Mouse (Mus musculus) ovary, postnatal 10 days (tissue): ENCODE measurements at regions not wholly inside any gene's neighbourhood (a gene's known extent, or its start where the extent isn't known, plus 50 kb on each side); places are given as distances from the start of the nearest gene placed in this dataset.

Source experiments
- DNase-seq: peaks from one replicate; pipeline ENCODE4 v3.0.0; 2022; ENCODE audit warnings: low spot score

GRCm38 (mm10) chr16:26302045-26302444 is 69.6 kb downstream of the Cldn1 start:
- DNase-seq = no peak

DNA sequence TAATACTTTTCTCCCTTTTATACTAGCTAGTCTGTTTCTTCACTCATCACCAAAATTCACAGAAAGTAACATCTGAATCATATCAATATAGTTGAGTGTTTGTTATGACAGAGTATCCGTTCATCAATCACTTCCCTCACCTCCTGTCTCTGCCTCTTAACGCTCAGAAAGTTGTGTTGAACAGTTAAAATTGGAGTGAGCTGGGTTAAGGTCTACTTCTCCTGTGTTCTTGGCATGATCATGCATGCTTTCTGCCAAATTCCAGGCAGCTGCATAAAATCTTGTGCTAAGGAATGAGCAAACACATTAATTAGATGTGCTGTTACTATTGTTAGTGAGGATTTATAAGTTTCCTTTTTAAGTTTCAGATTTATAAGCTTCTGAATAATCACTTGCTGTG is 79.9 kb downstream of the Cldn1 start:
- DNase-seq = no peak

GRCm38 (mm10) chr16:26285627-26286026 is 86.0 kb downstream of the Cldn1 start:
- no peak for DNase-seq

- no peak for DNase-seq
Measured at GRCm38 (mm10) chr16:26284713-26285112, 86.9 kb downstream of the Cldn1 start.

DNA sequence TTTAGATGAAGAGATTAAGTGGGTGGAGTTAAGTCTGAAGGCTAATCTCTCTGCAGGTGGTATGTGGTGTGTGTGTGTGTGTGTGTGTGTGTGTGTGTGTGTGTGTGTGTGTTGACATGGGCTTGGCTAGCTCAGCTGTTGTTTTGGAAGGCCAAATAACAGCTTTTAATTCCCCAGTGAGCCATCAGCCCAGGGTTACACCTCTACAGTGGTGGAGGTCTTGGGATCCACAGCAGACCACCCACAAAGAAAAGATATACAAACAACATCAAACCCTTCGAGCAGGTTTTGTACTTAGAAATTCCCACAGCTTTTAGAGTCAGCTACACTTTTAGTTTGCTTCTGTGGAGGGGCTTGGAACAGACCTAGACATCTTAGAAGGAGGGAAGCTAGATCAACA is 89.2 kb downstream of the Cldn1 start:
- DNase-seq = no peak

GRCm38 (mm10) chr16:26281496-26281895 is 90.1 kb downstream of the Cldn1 start:
- DNase-seq = no peak

DNA sequence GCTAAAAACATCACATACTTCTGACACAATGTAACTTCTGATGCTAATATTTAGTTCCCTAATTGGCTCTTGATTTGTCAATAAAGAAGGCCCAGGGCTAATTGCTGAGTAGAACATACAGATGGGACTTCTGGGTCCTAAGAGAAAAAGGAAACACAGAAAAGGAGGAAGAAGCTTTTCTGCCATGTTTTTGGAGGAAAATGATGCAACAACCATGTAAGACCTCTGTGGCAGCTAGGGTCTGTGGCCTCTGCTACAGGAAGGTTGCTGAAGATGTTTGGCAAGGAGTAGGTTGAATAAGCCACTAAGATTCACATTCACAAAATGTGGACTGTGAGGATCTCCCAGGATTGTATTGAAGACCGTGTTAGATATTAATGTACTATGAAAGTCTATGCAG is 94.9 kb downstream of the Cldn1 start:
- DNase-seq = no peak

- no peak for DNase-seq
Measured at GRCm38 (mm10) chr16:26252824-26253223, 118.8 kb downstream of the Cldn1 start.

DNA sequence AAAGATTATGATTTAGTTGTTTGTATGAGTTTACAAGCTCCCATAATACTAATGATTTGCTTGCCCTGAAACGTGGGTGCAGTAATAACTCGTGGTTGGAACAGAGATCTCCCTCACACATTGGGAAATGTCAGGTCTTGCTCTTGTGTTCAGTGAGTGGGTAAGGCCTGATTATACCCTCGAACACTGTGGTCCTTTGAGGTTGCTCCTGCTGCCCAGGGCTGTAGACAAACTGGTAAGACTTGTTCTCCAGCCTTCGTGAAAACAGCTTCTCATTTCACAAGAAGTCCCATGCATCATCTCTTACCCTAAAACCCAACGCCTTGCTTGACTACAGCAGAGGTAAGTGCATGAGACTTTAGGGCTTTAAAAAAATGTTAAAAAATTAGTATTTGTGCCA is 119.9 kb downstream of the Cldn1 start:
- no peak for DNase-seq

GRCm38 (mm10) chr16:26251027-26251426 is 120.6 kb downstream of the Cldn1 start:
- no peak for DNase-seq

GRCm38 (mm10) chr16:26248939-26249338 is 122.7 kb downstream of the Cldn1 start:
- DNase-seq = no peak

- no peak for DNase-seq
Measured at GRCm38 (mm10) chr16:26247926-26248325, 123.7 kb downstream of the Cldn1 start.

GRCm38 (mm10) chr16:26235239-26235638 is 129.7 kb upstream of the P3h2 start:
- DNase-seq = no peak

- DNase-seq = peak; percentile 40
Measured at GRCm38 (mm10) chr16:26234113-26234512, 128.5 kb upstream of the P3h2 start.

- DNase-seq = no peak
Measured at GRCm38 (mm10) chr16:26231110-26231509, 125.5 kb upstream of the P3h2 start.

DNA sequence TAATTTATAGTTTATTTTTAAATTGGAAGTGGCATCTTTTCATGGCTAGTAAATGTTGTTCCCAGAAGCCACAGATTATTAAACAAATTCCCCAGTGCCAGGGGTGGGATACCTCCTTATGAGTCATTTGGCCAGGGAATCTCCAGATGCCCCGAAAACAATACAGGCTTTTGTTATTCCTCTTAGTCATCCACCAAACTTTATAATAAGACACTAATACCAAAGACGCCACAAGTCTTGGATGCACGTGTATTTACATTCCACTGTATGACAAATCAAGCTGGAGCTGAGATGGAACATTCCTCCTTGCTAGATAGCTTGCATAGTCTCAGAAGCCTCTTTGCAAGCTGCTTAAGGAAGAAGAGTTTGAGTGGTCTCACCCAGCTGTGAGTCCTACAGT is 105.8 kb upstream of the P3h2 start:
- no peak for DNase-seq

- DNase-seq = no peak
Measured at GRCm38 (mm10) chr16:26199125-26199524, 93.5 kb upstream of the P3h2 start.

DNA sequence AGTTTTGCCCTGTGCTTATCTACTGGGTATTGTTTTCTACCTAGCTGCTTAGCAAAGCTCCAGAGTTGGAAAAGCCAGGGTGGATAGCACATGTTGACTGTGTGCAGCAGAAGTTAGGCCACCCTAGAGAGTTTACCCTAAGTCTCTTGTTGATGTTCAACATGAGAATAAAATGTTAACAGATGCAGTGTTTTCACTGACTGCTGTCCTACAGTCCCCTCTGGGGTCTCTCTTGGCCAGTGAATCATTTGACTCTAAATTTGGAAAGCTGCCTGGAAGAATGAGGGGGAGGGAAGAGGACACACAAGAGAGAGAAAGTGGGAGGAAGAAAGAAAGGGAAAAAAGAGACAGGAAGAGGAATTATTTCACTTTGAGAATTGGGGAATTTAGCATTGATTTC is 90.8 kb upstream of the P3h2 start:
- no peak for DNase-seq

DNA sequence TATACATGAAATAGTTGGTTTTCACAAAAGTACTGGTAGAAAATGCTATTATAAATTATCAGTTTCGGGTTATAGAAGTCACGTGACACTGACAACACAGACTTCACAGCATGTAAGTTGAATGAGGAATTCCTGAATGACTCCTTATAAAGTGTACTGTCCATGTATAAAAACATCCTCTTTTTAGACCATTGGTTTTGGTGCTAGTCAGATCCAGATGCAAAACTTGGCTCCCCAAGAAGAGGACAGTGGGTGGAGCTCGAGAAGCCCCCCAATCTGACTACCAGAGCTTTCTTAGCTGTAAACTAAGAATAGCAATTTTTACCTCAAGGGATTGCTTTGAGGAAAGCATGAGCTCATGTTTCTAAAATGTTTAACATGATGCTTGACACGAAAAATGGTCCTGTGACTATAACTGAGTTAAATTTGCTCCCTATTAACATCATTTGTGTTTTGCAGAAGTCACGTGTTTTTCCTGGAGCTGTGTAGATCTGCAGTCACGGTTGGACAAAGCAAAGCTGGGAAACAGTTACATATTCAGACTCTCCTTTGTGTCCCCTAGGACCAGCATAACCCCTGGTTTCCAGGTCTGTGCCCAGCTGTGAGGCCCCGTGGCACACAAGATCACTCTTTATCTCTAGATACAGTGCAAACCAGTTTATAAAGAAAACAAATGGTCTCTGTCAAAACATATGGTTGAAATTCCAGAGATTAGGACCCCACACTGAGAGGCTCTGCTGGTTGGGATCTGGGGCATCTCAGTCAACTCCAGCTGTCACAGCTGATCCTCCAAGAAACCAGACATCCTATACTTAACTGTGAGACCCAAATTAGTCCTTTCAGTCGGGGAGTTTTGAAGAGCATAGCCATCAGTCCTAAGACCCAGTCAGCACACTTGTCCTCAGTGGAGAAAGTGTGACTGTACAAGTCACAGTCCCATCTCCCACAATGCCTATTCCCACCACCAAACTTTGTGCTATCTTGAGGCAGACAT is 80.0 kb upstream of the P3h2 start:
- no peak for DNase-seq

DNA sequence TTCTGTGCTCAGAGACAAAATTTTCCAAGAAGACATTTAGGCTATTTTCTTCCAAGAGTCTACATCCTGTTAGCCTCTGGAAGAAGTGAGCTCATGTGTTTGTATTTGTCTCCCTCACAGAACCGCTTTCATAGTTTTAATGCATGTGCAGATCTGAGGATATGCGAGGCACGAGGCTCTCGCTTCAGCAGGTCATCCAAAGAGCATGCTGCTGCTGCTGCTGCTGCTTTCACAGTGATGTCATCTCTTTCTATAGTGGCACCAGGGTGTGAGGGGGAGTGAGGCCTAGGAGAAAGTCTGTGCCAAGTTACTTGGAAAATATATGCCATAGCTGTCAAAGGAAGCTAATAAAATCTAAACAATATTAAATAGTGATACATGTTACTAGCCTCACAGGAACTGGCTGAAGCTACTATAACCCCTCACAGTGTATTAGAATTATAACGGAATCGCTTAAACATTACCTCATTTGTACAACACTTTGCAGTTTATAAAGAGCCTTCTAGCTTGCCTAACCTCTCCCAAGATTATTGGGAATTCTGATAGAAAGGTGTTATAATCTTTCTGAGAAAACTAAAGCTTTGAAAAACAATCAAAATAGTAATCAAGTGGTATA is 79.2 kb upstream of the P3h2 start:
- no peak for DNase-seq

- no peak for DNase-seq
Measured at GRCm38 (mm10) chr16:26183530-26183929, 77.9 kb upstream of the P3h2 start.

GRCm38 (mm10) chr16:26181716-26182115 is 76.1 kb upstream of the P3h2 start:
- no peak for DNase-seq

DNA sequence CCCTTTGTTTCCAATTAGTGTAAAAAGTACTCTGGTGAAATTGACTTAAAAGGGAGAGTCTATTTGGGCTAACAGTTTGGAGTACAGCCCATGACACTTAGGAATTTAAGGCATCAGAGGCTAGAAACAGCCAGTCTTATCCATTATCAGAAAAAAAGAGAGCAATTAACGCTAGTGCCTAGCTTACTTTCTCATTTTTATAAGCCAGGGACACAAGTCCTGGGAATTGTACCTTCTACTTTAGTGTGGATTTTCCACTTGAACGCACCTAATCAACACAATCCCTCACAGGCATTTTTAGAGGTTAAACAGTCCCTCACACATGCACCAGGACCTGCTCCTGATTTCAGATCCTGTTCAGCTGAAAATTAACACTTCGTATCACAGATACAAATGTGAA is 65.9 kb upstream of the P3h2 start:
- no peak for DNase-seq
